Mouse (Mus musculus) brain, embryonic 14.5 days (tissue): ENCODE measurements around the gene BC025920.
A peak's percentile ranks its signal among the peaks of the same experiment; 100 is the strongest.

ENCODE experiments used
- CTCF ChIP-seq: fragments of 200-500 bp; IDR thresholded peaks from 2 replicates; pipeline ENCODE4 v1.5.1; 2012; ENCODE audit warnings: inconsistent platforms, mild to moderate bottlenecking, moderate library complexity, borderline replicate concordance; ENCODE audit not compliant: insufficient read depth, insufficient read length; ENCODE audit errors: extremely low read depth
- POLR2A ChIP-seq: fragments of 200-500 bp; IDR thresholded peaks from 2 replicates; pipeline ENCODE4 v1.6.1; 2012; ENCODE audit warnings: mild to moderate bottlenecking, inconsistent platforms, borderline replicate concordance; ENCODE audit not compliant: poor library complexity, insufficient read depth, insufficient read length, severe bottlenecking; ENCODE audit errors: extremely low read depth

- TF ChIP-seq CTCF (no peak), POLR2A (peak; percentile 6; the same call in 1 of the 2 replicates)
Observed at GRCm38 (mm10) chr10:81559627-81560539, 46.2 kb upstream of the BC025920 start.
